Mouse (Mus musculus) heart, adult 2 months (tissue): ENCODE results near the gene Ubl7. TPM values are rescaled to one million over a fixed set of nuclear protein-coding genes. Genes with fewer than 3 reads are reported as not detected.

ENCODE experiments used
- DNase-seq, 2 experiments: peaks; one replicate each; pipeline ENCODE4 v3.0.0; 2021
- H3K27ac ChIP-seq: fragments of 200-600 bp; 2 replicates; pipeline ENCODE4 v1.8.1; 2022
- H3K27me3 ChIP-seq: fragments of 200-500 bp; 2 replicates; pipeline ENCODE4 v1.6.1; 2012; ENCODE audit warnings: mild to moderate bottlenecking, low read length, inconsistent platforms, mixed read lengths; ENCODE audit not compliant: control insufficient read depth, insufficient read depth
- H3K36me3 ChIP-seq: fragments of 200-500 bp; 2 replicates; pipeline ENCODE4 v1.6.1; 2012; ENCODE audit warnings: low read length, inconsistent platforms; ENCODE audit not compliant: control insufficient read depth, insufficient read depth
- H3K4me1 ChIP-seq: fragments of 200-500 bp; 2 replicates; pipeline ENCODE4 v1.6.1; 2011; ENCODE audit warnings: low read length; ENCODE audit not compliant: control insufficient read depth, insufficient read depth
- H3K4me3 ChIP-seq: fragments of 200-600 bp; 2 replicates; pipeline ENCODE4 v1.8.1; 2022
- H3K79me2 ChIP-seq: fragments of 200-500 bp; replicated peaks from 2 replicates; pipeline ENCODE4 v1.6.1; 2012; ENCODE audit warnings: mild to moderate bottlenecking, inconsistent platforms, low read length, moderate library complexity, mixed read lengths; ENCODE audit not compliant: control insufficient read depth, insufficient read depth
- H3K9ac ChIP-seq: fragments of 200-500 bp; 2 replicates; pipeline ENCODE4 v1.6.1; 2012; ENCODE audit warnings: low read depth, mild to moderate bottlenecking, control low read depth, inconsistent platforms, low read length, mixed read lengths
- CTCF ChIP-seq: fragments of 200-600 bp; IDR thresholded peaks from 2 replicates; pipeline ENCODE4 v1.8.1; 2022; ENCODE audit warnings: antibody characterized with exemption, mild to moderate bottlenecking, moderate library complexity
- EP300 ChIP-seq: fragments of 200-500 bp; IDR thresholded peaks from 2 replicates; pipeline ENCODE4 v1.6.1; 2011; ENCODE audit warnings: low read depth, low read length, control low read depth; ENCODE audit not compliant: insufficient read depth
- POLR2A ChIP-seq: fragments of 200-500 bp; IDR thresholded peaks from 2 replicates; pipeline ENCODE4 v1.6.1; 2011; ENCODE audit warnings: mild to moderate bottlenecking, low read depth, low read length, control low read depth; ENCODE audit not compliant: insufficient read depth
- WGBS: fragments of 180-500 bp; shearing (Covaris S2); methylation state at CpG from one replicate; pipeline ENCODE4 v1.1.7; 2018; 5-methylcytosine and 5-hydroxymethylcytosine counted together
- intact Hi-C: fragments of 180-260 bp; cut with DNase I; formaldehyde crosslinking; loops from one replicate; pipeline ENCODE4 v1.15.1; 2025
- polyA plus RNA-seq: library from polyadenylated mRNA; depleted of rRNA; stranded (reverse); fragments of >200 nt; gene quantifications from 2 replicates; pipeline ENCODE4 v1.2.3, GENCODE M21; 2012
- total RNA-seq, 2 experiments: library from RNA; stranded (reverse); gene quantifications; 2 replicates each; pipeline ENCODE4 v1.2.3; 2021

Gene Ubl7
- total and polyA plus RNA-seq, 3 experiments: 75.2 to 139 (median 83.2) TPM

DNA sequence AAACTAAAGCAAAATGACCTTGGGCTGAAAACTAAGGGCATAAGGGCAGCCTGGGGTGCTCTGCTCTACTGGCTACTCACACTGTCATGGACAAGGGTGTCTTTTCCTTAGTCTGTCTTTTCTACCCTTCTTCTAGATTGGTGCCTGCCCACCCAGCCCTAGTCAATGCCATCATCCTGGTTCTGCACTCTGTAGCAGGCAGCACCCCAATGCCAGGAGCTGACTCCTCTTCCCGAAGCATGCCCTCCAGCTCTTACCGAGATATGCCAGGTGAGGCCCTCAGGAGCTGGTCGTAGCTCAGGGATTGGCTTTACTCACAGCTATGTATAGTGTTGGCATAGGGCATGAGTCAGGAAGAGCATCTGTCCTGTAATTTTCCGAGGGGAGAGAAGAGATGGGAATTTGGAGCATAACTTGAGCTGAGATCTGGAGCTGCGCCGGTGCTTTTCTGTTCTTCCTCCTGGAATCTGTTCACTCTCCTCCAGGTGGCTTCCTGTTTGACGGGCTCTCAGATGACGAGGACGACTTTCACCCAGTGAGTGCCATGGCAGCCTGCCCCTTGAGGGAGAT lies 10.8 kb downstream of the Ubl7 start:
- H3K79me2 ChIP-seq: no peaks in the 10 kb centered on the region; the same call in 1 of the 2 replicates
- H3K4me3 ChIP-seq: no peak overlapping the region
- no peak for DNase-seq
- H3K9ac ChIP-seq: no peak overlapping the region
- no peaks in the 10 kb centered on the region for H3K27me3 ChIP-seq
- no peak overlapping the region for H3K27ac ChIP-seq
- 92% methylated on average over 9 of the region's 9 CpGs for WGBS
- no peak for TF ChIP-seq CTCF
- TF ChIP-seq EP300: no peak
- H3K4me1 ChIP-seq: no peaks in the 10 kb centered on the region
- peaks cover 2% of the 10 kb centered on the region for H3K36me3 ChIP-seq
- intact Hi-C loops: no loop called here

DNA sequence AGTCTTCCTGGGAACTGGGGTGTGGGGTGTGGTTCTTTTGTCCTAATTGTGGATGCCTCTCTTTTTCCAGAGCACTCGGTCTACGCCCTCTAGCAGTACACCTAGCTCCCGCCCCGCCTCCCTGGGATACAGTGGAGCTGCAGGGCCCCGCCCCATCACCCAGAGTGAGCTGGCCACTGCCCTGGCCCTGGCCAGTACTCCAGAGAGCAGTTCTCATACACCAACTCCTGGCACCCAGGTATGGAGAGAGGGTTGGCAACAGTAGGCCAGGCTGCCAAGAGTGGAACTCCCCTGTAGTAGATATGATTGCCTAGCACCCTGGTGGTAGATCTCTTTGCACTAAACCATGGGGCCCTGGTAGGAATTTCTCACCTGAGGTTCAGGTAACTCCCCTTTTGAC lies 11.6 kb downstream of the Ubl7 start:
- peaks cover 2% of the 10 kb centered on the region for H3K36me3 ChIP-seq

GRCm38 (mm10) chr9:57923046-57923445 lies 12.3 kb downstream of the Ubl7 start:
- TF ChIP-seq EP300 (no peak), CTCF (no peak), POLR2A (no peak)
- Histone ChIP-seq H3K9ac (no peak overlapping the region), H3K36me3 (peaks cover 2% of the 10 kb centered on the region), H3K27ac (no peak overlapping the region), H3K4me1 (no peaks in the 10 kb centered on the region), H3K79me2 (no peaks in the 10 kb centered on the region; the same call in 1 of the 2 replicates), H3K4me3 (no peak overlapping the region), H3K27me3 (no peaks in the 10 kb centered on the region)
- intact Hi-C loops: no loop called here
- WGBS: 89% methylated on average over 3 of the region's 3 CpGs
- DNase-seq: no peak

More for the DNA sequence above, 11.6 kb downstream of the Ubl7 start:
- no peak overlapping the region for H3K27ac ChIP-seq
- H3K4me3 ChIP-seq: no peak overlapping the region
- no peaks in the 10 kb centered on the region for H3K27me3 ChIP-seq
- no peaks in the 10 kb centered on the region for H3K4me1 ChIP-seq
- no peak overlapping the region for H3K9ac ChIP-seq
- H3K79me2 ChIP-seq: no peaks in the 10 kb centered on the region; the same call in 1 of the 2 replicates
- WGBS: 94% methylated on average over 5 of the region's 5 CpGs
- DNase-seq: no peak
- TF ChIP-seq POLR2A (no peak), EP300 (no peak), CTCF (no peak)
- intact Hi-C loops: no loop called here

- intact Hi-C loops: no loop called here
- Histone ChIP-seq H3K36me3 (no peaks in the 10 kb centered on the region; the same call in 1 of the 2 replicates), H3K4me1 (no peaks in the 10 kb centered on the region), H3K9ac (no peak overlapping the region), H3K27me3 (no peaks in the 10 kb centered on the region), H3K79me2 (no peaks in the 10 kb centered on the region), H3K4me3 (no peak overlapping the region), H3K27ac (no peak overlapping the region)
- 52% methylated on average over 5 of the region's 5 CpGs for WGBS
- TF ChIP-seq POLR2A (no peak), CTCF (no peak), EP300 (no peak)
- DNase-seq: no peak
Observed at GRCm38 (mm10) chr9:57931166-57931767, 20.5 kb downstream of the Ubl7 start.

DNA sequence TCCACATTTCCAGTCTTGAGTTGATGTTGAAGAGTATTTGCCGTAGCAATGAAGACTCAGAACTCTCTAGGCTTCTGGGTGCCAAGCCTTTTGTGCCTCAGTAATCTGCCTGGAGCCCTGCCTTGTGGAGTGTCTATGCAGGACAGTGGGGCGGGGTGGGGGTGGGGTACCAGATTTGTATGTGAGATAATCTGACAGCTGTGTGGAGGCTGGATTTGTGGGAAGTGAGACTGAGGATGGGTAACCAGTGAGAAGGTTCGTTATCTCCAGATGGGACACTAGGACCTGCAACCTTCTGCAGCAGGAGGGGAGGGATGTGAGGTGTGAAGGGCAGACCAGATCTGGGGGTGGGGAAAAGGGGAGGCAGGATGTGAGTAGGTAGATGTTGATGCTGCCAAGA lies 21.5 kb downstream of the Ubl7 start:
- intact Hi-C loops: no loop called here

DNA sequence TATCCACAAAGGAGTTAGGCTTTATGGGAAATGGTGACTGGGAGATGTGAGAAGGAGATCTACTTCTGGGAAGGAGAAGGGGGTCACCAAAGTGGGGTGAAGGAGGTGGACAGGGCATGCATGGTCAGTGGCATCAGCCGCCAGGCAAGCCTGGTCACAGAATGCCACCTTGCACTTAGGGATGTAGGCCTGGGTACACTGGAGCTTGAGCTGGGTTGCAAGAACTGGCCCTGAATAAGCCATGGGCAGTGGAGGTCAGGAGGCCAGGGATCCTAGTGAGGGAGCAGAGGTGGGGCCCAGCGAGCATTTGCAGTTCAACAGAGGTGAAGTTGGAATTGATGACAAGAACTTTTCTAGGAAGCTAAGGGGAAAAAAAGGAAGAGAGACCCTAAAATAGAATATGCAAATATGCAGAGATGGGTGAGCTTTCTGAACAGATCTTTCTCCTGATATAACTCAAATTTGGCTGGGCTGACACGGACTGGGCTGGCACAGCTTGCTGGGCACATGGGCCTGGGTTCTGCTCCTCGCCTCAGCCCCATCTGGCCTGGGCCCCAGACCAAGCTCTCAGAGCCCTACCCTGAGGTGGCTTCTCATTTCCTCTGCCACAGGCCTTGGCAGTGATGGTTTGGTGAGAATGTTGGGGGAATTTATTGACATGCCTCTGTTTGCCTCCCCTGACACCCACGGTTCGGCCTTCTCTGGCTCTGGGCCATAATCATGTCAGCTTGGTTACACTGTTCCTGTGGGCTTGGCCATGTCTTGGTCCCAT lies 22.2 kb downstream of the Ubl7 start:
- intact Hi-C loops: no loop called here

More for the DNA sequence above, 21.5 kb downstream of the Ubl7 start:
- no peak overlapping the region for H3K4me3 ChIP-seq
- no peak overlapping the region for H3K27ac ChIP-seq
- no peak overlapping the region for H3K9ac ChIP-seq
- no peaks in the 10 kb centered on the region for H3K4me1 ChIP-seq
- DNase-seq: no peak
- TF ChIP-seq CTCF (no peak), POLR2A (no peak), EP300 (no peak)
- no peaks in the 10 kb centered on the region for H3K27me3 ChIP-seq
- H3K79me2 ChIP-seq: no peaks in the 10 kb centered on the region
- no peaks in the 10 kb centered on the region; the same call in 1 of the 2 replicates for H3K36me3 ChIP-seq
- WGBS: 79% methylated on average over 3 of the region's 3 CpGs

More for the DNA sequence above, 22.2 kb downstream of the Ubl7 start:
- 64% methylated on average over 6 of the region's 6 CpGs for WGBS
- TF ChIP-seq EP300 (no peak), POLR2A (no peak), CTCF (no peak)
- no peaks in the 10 kb centered on the region for H3K27me3 ChIP-seq
- no peak overlapping the region for H3K27ac ChIP-seq
- H3K36me3 ChIP-seq: no peaks in the 10 kb centered on the region
- H3K4me1 ChIP-seq: no peaks in the 10 kb centered on the region
- no peak overlapping the region for H3K4me3 ChIP-seq
- no peak overlapping the region for H3K9ac ChIP-seq
- DNase-seq: no peak
- H3K79me2 ChIP-seq: no peaks in the 10 kb centered on the region
